Mouse (Mus musculus) cerebellum, adult 8-10 months (tissue): Measurements from ENCODE around the gene Ppp4c.

ENCODE experiments used
- DNase-seq: peaks from one replicate; pipeline ENCODE4 v3.0.0; 2022

Gene Ppp4c

GRCm38 (mm10) chr7:126749582-126750343, 42.5 kb downstream of the Ppp4c start:
- no peak for DNase-seq

- no peak for DNase-seq
Measured at GRCm38 (mm10) chr7:126748824-126749223, 43.5 kb downstream of the Ppp4c start.

GRCm38 (mm10) chr7:126746798-126747197, 45.5 kb downstream of the Ppp4c start:
- DNase-seq, result no peak

- DNase-seq, result no peak
Measured at GRCm38 (mm10) chr7:126746066-126746465, 46.2 kb downstream of the Ppp4c start.

GRCm38 (mm10) chr7:126741964-126742482, 50.3 kb downstream of the Ppp4c start:
- no peak for DNase-seq

GRCm38 (mm10) chr7:126741452-126741851, 50.8 kb downstream of the Ppp4c start:
- no peak for DNase-seq

- DNase-seq, result no peak
Measured at GRCm38 (mm10) chr7:126740977-126741376, 51.3 kb downstream of the Ppp4c start.

- no peak for DNase-seq
Measured at GRCm38 (mm10) chr7:126740132-126740735, 52.1 kb downstream of the Ppp4c start.

GRCm38 (mm10) chr7:126739551-126739950, 52.7 kb downstream of the Ppp4c start:
- no peak for DNase-seq

- DNase-seq, result no peak
Measured at GRCm38 (mm10) chr7:126736122-126736521, 56.2 kb downstream of the Ppp4c start.
